Mouse (Mus musculus): ENCODE data around the gene Fam243. TPM values are rescaled to one million over a fixed set of nuclear protein-coding genes. Genes with fewer than 3 reads are reported as not detected.
A peak's percentile ranks its signal among the peaks of the same experiment; 100 is the strongest.

The Fam243 gene
- polyA plus RNA-seq, 1 experiment, result not detected

DNA sequence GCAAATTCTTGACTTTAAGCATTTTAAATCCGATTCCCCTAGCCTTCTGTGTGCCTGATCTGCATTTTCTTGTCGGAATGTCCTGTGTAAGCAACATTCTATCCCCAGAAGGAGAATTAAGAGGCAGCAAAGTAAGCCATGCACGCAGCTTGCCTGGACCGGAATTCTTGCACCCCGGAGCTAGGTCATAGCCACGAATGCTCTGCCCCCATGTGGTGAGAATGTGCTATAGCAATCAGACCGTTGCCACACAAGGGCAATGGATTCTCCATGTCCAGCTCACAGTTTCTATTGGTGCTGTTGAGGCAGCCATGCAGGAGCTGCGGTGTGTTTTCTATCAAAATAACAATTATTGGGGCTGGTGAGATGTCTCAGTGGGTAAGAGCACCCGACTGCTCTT, 15.0 kb upstream of the Fam243 start:
- WGBS, result 9% methylated on average over 9 of the region's 9 CpGs
- H3K4me1 ChIP-seq (ENCODE audit: control insufficient read depth, insufficient read depth, low read length), result no peaks in the 10 kb centered on the region
- TF ChIP-seq POLR2A (IDR thresholded peaks at IDR 0.05; ENCODE audit: borderline replicate concordance, control insufficient read depth, low read depth, low read length) (no peak), CTCF (IDR thresholded peaks at IDR 0.05; ENCODE audit: control insufficient read depth, insufficient read depth, low read length) (peak; percentile 90)
- H3K27ac ChIP-seq (ENCODE audit: control insufficient read depth, insufficient read depth, low read depth, low read length, poor library complexity), result no peak overlapping the region
- H3K4me3 ChIP-seq (replicated peaks; ENCODE audit: control insufficient read depth, low read depth, low read length), result no peak overlapping the region

DNA sequence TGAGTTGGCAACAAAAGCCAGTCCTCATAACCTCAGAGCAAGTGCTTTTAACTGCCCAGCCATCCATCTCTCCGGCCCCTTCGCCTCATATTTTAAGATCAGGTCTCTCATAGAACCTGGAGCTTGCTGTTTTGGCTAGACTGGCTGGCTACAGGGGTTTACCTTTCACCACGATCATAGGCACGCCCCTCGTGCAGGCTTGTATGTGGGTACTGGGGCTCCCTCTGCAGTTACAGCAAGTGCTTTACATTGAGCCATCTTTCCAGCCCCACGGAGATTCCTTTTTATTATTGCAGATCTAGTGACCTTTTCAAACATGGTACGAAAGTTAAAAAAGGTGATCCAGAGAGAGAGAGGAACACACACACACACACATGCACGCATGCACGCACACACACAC, 13.4 kb upstream of the Fam243 start:
- no peaks in the 10 kb centered on the region for H3K4me1 ChIP-seq (ENCODE audit: control insufficient read depth, insufficient read depth, low read length)
- TF ChIP-seq POLR2A (IDR thresholded peaks at IDR 0.05; ENCODE audit: borderline replicate concordance, control insufficient read depth, low read depth, low read length) (no peak), CTCF (IDR thresholded peaks at IDR 0.05; ENCODE audit: control insufficient read depth, insufficient read depth, low read length) (no peak)
- 54% methylated on average over 9 of the region's 9 CpGs for WGBS
- no peak overlapping the region for H3K4me3 ChIP-seq (replicated peaks; ENCODE audit: control insufficient read depth, low read depth, low read length)
- H3K27ac ChIP-seq (ENCODE audit: control insufficient read depth, insufficient read depth, low read depth, low read length, poor library complexity), result no peak overlapping the region

DNA sequence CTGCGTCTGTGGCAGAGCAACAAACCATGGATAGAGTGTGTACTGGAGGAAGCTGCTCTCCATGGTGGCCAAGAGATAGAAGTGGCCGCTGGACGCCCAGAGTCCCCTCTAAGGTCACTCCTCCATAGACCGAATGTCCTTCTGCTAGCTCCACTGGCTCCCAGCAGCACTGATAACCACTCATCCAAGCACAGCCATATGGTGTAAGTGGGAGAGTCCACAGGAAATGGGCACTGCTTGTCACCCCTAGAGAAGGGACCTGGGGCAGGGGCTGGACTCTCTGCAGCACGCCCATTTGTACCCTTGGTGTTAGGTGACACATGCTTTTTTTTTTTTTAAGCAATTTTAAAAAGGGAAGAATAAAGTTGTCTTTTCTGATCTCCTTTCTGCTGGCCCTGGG, 9.7 kb upstream of the Fam243 start:
- TF ChIP-seq POLR2A (IDR thresholded peaks at IDR 0.05; ENCODE audit: borderline replicate concordance, control insufficient read depth, low read depth, low read length) (no peak), CTCF (IDR thresholded peaks at IDR 0.05; ENCODE audit: control insufficient read depth, insufficient read depth, low read length) (no peak)
- Histone ChIP-seq H3K4me1 (ENCODE audit: control insufficient read depth, insufficient read depth, low read length) (no peaks in the 10 kb centered on the region), H3K27ac (ENCODE audit: control insufficient read depth, insufficient read depth, low read depth, low read length, poor library complexity) (no peak overlapping the region), H3K4me3 (replicated peaks; ENCODE audit: control insufficient read depth, low read depth, low read length) (no peak overlapping the region)
- 79% methylated on average over 5 of the region's 5 CpGs for WGBS

DNA sequence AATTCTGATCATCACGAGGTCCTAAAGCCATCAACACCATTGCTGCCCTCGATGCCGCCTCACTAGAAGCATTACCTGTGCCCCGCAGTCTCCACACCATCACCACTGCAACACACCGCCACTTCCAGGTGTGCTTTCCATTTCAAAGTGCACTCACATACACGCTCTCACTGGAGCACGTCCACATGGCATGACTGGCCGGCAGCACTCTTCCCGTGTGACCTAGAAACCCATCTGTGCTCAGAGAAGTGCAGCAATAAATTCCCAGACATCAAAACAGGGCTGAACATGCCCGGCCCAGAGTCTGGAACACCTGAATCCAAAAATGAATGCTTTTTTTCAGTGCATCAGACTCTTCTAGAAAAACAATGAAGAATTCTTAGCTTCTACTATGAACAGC, 6.7 kb upstream of the Fam243 start:
- Histone ChIP-seq H3K4me3 (replicated peaks; ENCODE audit: control insufficient read depth, low read depth, low read length) (no peak overlapping the region), H3K4me1 (ENCODE audit: control insufficient read depth, insufficient read depth, low read length) (no peaks in the 10 kb centered on the region), H3K27ac (ENCODE audit: control insufficient read depth, insufficient read depth, low read depth, low read length, poor library complexity) (no peak overlapping the region)
- WGBS, result 79% methylated on average over 10 of the region's 10 CpGs
- TF ChIP-seq CTCF (IDR thresholded peaks at IDR 0.05; ENCODE audit: control insufficient read depth, insufficient read depth, low read length), result no peak
- no peak for TF ChIP-seq POLR2A (IDR thresholded peaks at IDR 0.05; ENCODE audit: borderline replicate concordance, control insufficient read depth, low read depth, low read length)

DNA sequence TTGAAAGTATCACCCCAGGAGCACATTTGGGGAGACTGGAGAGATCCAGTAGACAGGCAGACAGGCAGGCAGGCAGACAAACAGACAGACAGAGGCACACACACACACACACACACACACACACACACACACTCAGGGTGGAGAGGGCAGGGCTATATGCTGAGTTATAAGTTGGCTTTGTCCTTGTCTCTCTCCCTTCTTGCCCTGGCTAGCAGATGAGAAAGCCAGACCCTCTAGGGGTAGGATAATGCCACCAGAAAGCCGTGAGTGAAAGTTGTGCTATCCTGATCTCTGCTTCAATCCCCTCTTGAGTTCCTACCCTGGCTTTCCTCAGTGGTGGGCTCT, 3.8 kb upstream of the Fam243 start:
- TF ChIP-seq CTCF (IDR thresholded peaks at IDR 0.05; ENCODE audit: control insufficient read depth, insufficient read depth, low read length), result no peak
- no peak for TF ChIP-seq POLR2A (IDR thresholded peaks at IDR 0.05; ENCODE audit: borderline replicate concordance, control insufficient read depth, low read depth, low read length)
- H3K4me1 ChIP-seq (ENCODE audit: control insufficient read depth, insufficient read depth, low read length), result no peaks in the 10 kb centered on the region
- WGBS, result 65% methylated on average over 1 of the region's 1 CpGs
- H3K4me3 ChIP-seq (replicated peaks; ENCODE audit: control insufficient read depth, low read depth, low read length), result no peak overlapping the region
- no peak overlapping the region for H3K27ac ChIP-seq (ENCODE audit: control insufficient read depth, insufficient read depth, low read depth, low read length, poor library complexity)

DNA sequence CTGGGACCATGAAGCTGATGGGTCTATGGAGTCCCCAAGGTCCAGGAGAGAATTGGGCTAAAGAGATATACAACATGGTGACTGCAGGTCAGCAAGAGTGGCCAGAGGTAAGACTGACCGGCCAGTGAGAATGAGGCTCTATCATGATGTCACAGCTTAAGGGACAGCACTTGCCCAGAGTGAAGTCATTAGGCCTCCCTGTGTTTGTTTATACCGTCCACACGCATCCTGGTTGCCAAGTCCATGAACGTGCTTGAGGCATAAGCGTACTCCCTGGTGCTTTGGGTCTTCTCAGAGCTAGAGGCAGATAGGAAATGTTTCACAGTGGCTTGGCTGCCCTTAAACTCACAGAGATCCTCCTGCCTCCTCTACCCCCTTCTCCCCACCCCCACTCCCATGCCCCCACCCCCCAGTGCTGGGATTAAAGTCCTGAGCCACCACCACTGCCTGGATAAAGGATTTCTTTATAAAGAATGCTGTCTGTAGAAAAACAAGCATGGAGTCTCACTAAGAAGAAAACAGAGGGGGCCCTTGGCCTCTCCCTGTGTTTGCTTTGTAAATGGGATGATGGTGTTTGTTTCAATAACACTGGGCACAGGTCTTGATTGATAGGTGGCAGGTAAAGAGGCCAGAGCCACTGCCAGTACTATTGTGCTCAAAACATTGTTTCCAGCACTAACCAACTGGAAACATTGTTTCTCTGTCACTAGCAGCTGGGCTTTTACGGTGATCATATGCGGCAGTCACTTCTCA, 3.2 kb upstream of the Fam243 start:
- Histone ChIP-seq H3K4me3 (replicated peaks; ENCODE audit: control insufficient read depth, low read depth, low read length) (no peak overlapping the region), H3K4me1 (ENCODE audit: control insufficient read depth, insufficient read depth, low read length) (no peaks in the 10 kb centered on the region), H3K27ac (ENCODE audit: control insufficient read depth, insufficient read depth, low read depth, low read length, poor library complexity) (no peak overlapping the region)
- 89% methylated on average over 7 of the region's 7 CpGs for WGBS
- no peak for TF ChIP-seq POLR2A (IDR thresholded peaks at IDR 0.05; ENCODE audit: borderline replicate concordance, control insufficient read depth, low read depth, low read length)
- TF ChIP-seq CTCF (IDR thresholded peaks at IDR 0.05; ENCODE audit: control insufficient read depth, insufficient read depth, low read length), result no peak

DNA sequence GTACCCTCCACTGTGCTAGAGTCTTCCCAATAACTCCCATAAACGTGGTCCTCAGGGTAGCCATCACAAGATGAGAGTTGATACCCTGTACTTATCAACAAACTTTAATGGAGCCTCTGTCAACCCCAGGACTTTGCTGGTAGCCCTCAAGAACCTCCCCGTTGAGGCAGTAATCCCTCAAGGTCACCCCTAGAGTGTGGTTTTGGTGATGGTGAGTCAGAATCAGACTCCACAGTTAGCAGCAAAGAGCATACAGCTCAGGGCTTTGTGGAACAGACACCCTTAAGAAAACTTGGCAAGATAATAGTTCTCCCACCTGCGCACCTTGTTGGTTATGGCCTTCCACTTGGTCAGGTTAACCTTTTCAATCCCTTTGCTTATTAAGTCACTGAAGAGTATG, 880 bp downstream of the Fam243 start:
- 78% methylated on average over 3 of the region's 3 CpGs for WGBS
- no peaks in the 10 kb centered on the region for H3K4me1 ChIP-seq (ENCODE audit: control insufficient read depth, insufficient read depth, low read length)
- TF ChIP-seq POLR2A (IDR thresholded peaks at IDR 0.05; ENCODE audit: borderline replicate concordance, control insufficient read depth, low read depth, low read length) (no peak), CTCF (IDR thresholded peaks at IDR 0.05; ENCODE audit: control insufficient read depth, insufficient read depth, low read length) (no peak)
- H3K27ac ChIP-seq (ENCODE audit: control insufficient read depth, insufficient read depth, low read depth, low read length, poor library complexity), result no peak overlapping the region
- H3K4me3 ChIP-seq (replicated peaks; ENCODE audit: control insufficient read depth, low read depth, low read length), result no peak overlapping the region

DNA sequence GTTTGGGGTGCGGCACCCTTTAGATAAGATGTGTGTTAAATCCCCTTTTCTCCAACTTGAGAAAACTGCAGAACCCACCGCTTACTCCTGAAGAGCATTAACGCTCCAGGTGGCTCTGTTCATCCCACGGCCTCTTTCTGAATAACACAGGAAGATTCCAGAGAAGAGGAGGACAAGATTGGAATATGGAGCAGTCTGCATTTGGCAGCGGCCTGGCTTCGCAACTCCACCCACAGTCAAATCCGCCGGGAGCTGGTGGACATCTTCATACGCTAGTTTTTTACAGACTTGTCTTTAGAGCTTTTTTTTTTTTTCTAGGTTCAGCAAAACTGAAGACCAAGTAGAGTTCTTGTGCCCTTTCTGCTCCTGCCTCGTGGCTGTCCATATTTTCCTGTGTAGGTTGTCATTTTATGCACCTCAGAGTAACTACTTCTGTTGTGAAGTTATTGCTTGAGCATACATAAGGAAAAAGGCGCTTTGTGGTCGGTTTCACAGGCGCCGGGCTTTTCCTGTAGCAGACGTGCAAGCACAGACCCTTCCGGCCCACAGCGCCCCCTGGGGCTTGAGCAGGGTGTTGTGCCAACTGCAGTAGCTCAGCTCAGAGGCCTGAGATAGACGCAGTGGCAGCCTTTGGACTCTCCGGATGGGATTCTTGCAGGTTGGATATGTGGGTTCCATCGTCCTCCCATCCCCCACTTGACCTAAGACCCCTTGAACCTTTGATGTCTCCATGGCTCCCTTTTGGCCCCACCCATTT, 1.7 kb downstream of the Fam243 start:
- 42% methylated on average over 20 of the region's 20 CpGs for WGBS
- peak; percentile 65 for TF ChIP-seq CTCF (IDR thresholded peaks at IDR 0.05; ENCODE audit: control insufficient read depth, insufficient read depth, low read length)
- no peak for TF ChIP-seq POLR2A (IDR thresholded peaks at IDR 0.05; ENCODE audit: borderline replicate concordance, control insufficient read depth, low read depth, low read length)
- Histone ChIP-seq H3K4me3 (replicated peaks; ENCODE audit: control insufficient read depth, low read depth, low read length) (no peak overlapping the region), H3K27ac (ENCODE audit: control insufficient read depth, insufficient read depth, low read depth, low read length, poor library complexity) (no peak overlapping the region), H3K4me1 (ENCODE audit: control insufficient read depth, insufficient read depth, low read length) (no peaks in the 10 kb centered on the region)
